In the genomic region with DNA sequence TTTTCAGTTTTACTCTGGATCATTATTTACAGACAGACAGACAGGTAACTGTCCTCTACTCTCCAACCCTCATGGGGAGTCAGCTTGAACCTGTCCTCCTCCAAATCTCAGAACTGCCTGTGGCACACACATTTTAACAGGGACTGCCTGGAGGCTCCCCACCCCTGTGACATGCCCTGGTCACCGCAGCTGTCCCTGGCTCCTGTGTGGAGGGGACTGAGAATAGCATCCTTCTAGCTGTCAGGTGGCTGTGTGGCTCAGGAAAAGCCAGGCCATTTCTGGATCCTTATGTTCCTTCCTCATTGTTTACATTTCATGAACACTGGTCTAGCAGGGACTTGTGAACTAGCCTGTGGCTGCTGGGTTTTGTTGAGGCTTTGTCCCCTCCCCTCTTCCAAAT, we compare ENCODE assay signal across 38 mouse cellular contexts. TPM values are rescaled to one million over a fixed set of nuclear protein-coding genes. Genes with fewer than 3 reads are reported as not detected.
"Had no signal": no experiment of that assay in that cellular context is flagged by ENCODE, and none has a peak within 500 bp of the region (broad histone marks: within the 10 kb centered on the region; RNA-seq: fewer than 3 reads in every experiment).

No protein-coding gene starts in this region.

- H3K9me3 ChIP-seq: embryonic facial prominence, embryonic 10.5 days; embryonic facial prominence, embryonic 12.5 days; embryonic facial prominence, embryonic 13.5 days; embryonic facial prominence, embryonic 15.5 days; forebrain, embryonic 10.5 days; forebrain, embryonic 12.5 days; forebrain, embryonic 13.5 days; forebrain, embryonic 15.5 days had no signal

- H3K9ac ChIP-seq: embryonic facial prominence, embryonic 12.5 days; embryonic facial prominence, embryonic 13.5 days; embryonic facial prominence, embryonic 15.5 days; forebrain, embryonic 12.5 days; forebrain, embryonic 13.5 days; forebrain, embryonic 15.5 days; forebrain, postnatal 0 days had no signal

- ATAC-seq: forebrain, embryonic 13.5 days; forebrain, embryonic 14.5 days; forebrain, embryonic 15.5 days; forebrain, embryonic 16.5 days; forebrain, postnatal 0 days had no signal

- H3K4me2 ChIP-seq: embryonic facial prominence, embryonic 12.5 days; embryonic facial prominence, embryonic 13.5 days; embryonic facial prominence, embryonic 15.5 days; forebrain, embryonic 12.5 days; forebrain, embryonic 13.5 days; forebrain, embryonic 15.5 days had no signal

- H3K27me3 ChIP-seq: embryonic facial prominence, embryonic 12.5 days; embryonic facial prominence, embryonic 13.5 days; embryonic facial prominence, embryonic 15.5 days; forebrain, embryonic 12.5 days; forebrain, embryonic 13.5 days; forebrain, embryonic 15.5 days had no signal

- H3K27ac ChIP-seq: embryonic facial prominence, embryonic 10.5 days; embryonic facial prominence, embryonic 12.5 days; embryonic facial prominence, embryonic 13.5 days; embryonic facial prominence, embryonic 15.5 days; forebrain, embryonic 10.5 days; forebrain, embryonic 12.5 days; forebrain, embryonic 13.5 days; forebrain, embryonic 15.5 days; gastrocnemius, adult 2 months; heart, adult 2 months had no signal

- DNase-seq: cerebellum, adult 8-10 months; cerebellum, adult 9-10 months; cerebellum, adult 9-11 months; cerebellum, postnatal 10 days; cerebellum, postnatal 14 days; cerebellum, postnatal 25 days; cerebellum, postnatal 36 days; embryo, embryonic 11 days; forebrain, postnatal 0 days; gastrocnemius, adult 2 months; gastrocnemius, postnatal 10 days; gastrocnemius, postnatal 14 days; gastrocnemius, postnatal 25 days; gastrocnemius, postnatal 36 days; heart, adult 11 months; heart, adult 18-20 months; heart, adult 2 months had no signal

- H3K4me1 ChIP-seq: embryonic facial prominence, embryonic 12.5 days; embryonic facial prominence, embryonic 15.5 days; forebrain, embryonic 10.5 days; forebrain, embryonic 12.5 days; forebrain, embryonic 13.5 days; forebrain, embryonic 15.5 days had no signal

- H3K4me3 ChIP-seq: embryonic facial prominence, embryonic 10.5 days; embryonic facial prominence, embryonic 12.5 days; embryonic facial prominence, embryonic 13.5 days; embryonic facial prominence, embryonic 15.5 days; erythroblast, embryonic 14.5 days; forebrain, embryonic 10.5 days; forebrain, embryonic 12.5 days; forebrain, embryonic 13.5 days; forebrain, embryonic 15.5 days; gastrocnemius, adult 2 months; heart, adult 2 months had no signal

RNA-seq across cellular contexts. Expression of gene Tmed6, which starts 8.7 kb away (rescaled TPM):
- total RNA-seq: common myeloid progenitor, adult 5-6 weeks; forebrain, postnatal 0 days; gastrocnemius, adult 18-20 months; gastrocnemius, adult 2 months; gastrocnemius, adult 8-10 months; gastrocnemius, postnatal 10 days; gastrocnemius, postnatal 14 days; gastrocnemius, postnatal 25 days; gastrocnemius, postnatal 36 days; gastrocnemius, postnatal 4 days; granulocyte monocyte progenitor cell, adult 5-6 weeks; heart, adult 18-20 months; heart, adult 2 months had no signal
- polyA plus RNA-seq: cortical plate, adult 2 months; embryonic facial prominence, embryonic 10.5 days; embryonic facial prominence, embryonic 11.5 days; embryonic facial prominence, embryonic 12.5 days; embryonic facial prominence, embryonic 13.5 days; embryonic facial prominence, embryonic 14.5 days; embryonic facial prominence, embryonic 15.5 days; erythroblast, embryonic 14.5 days; forebrain, embryonic 10.5 days; forebrain, embryonic 11.5 days; forebrain, embryonic 12.5 days; forebrain, embryonic 13.5 days; forebrain, embryonic 14.5 days; forebrain, embryonic 15.5 days; forebrain, embryonic 16.5 days; forebrain, postnatal 0 days; frontal cortex, adult 2 months; heart, adult 2 months had no signal
